Mouse (Mus musculus): ENCODE data around the gene Iqgap3. TPM values are rescaled to one million over a fixed set of nuclear protein-coding genes. Genes with fewer than 3 reads are reported as not detected.

Gene Iqgap3
- polyA plus RNA-seq, 1 experiment from 2014 or later: 31.2 TPM

DNA sequence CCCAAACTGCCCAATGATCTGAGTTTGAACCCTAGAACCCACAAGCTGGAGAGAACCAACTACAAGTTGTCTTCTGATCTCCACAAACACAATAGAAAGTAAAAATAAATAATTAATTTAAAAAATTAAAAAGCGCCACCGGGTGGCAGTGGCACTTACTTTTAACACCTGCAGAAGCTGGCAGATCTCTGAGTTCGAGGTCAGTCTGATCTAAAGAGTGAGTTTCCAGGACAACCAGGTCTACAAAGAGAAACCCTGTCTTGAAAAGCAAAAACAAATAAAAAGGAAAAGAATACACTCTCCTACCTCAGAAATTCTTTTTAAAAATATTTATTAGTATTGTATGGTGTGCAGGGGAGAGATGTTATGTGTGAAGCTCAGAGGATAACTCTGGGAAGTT lies 56.0 kb downstream of the Iqgap3 start:
- Histone ChIP-seq H3K27ac (ENCODE audit: low read depth) (peak overlapping the region; percentile 99), H3K9ac (peak overlapping the region; percentile 72), H3K4me2 (peak overlapping the region; percentile 97), H3K4me1 (ENCODE audit: insufficient read depth) (peaks cover 24% of the 10 kb centered on the region), H3K4me3 (ENCODE audit: low read depth, low read length) (peak overlapping the region; percentile 59), H3K27me3 (ENCODE audit: insufficient read depth, low read length) (no peaks in the 10 kb centered on the region), H3K9me3 (ENCODE audit: low read depth, low read length) (no peaks in the 10 kb centered on the region), H3K36me3 (ENCODE audit: insufficient read depth) (no peaks in the 10 kb centered on the region)
- WGBS: 4% methylated on average over 3 of the region's 3 CpGs
- TF ChIP-seq CTCF (IDR thresholded peaks at IDR 0.05; ENCODE audit: low read depth): no peak
- ATAC-seq (ENCODE audit: insufficient read depth) (no peak), DNase-seq (peak; percentile 54)

DNA sequence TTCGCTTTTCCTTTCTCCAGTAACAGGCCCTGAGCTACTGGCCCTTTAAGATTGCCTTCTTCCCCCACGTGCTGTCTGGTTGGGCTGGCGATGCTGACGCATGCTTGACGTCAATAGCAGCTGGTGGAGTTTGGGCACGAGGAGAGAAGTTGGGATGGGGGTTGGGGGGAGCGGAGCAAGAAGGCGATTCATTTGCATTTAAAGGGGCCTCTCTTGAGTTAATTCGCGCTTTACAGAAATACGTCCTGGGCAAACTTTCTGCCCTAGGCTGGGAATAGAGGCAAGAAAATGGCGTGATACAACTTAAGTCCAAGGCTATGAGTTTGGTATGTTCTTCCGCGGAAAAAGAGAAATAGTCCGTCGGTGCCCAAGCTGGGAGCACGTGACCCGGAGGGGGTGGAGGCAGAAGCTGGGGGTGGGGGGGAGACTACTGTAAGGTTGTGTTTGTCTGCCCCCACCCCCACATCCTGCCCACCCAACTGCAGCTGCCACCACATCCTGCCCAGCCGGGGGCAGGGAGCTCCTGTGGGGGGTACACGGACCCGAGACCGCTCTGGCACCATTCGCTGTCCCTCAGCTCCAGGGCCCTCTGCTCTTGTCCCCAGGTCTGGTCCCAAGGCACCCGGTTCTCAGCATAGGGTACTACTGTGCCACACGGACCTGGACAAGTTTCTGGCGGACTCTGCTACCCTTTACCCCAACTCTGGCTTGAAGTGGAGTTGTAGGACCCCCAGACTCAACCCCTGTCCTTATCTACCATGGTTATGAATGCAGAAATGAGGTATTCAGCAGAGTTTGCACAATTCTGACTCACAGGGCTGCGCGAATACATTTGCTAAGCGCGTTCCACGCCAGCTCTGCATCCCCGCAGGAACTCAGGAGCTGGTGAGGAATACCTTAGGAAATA lies 56.8 kb downstream of the Iqgap3 start:
- peak overlapping the region; percentile 99 for H3K27ac ChIP-seq (ENCODE audit: low read depth)
- H3K36me3 ChIP-seq (ENCODE audit: insufficient read depth): no peaks in the 10 kb centered on the region
- no peaks in the 10 kb centered on the region for H3K27me3 ChIP-seq (ENCODE audit: insufficient read depth, low read length)
- H3K9me3 ChIP-seq (ENCODE audit: low read depth, low read length): no peaks in the 10 kb centered on the region
- H3K9ac ChIP-seq: peak overlapping the region; percentile 72
- peak overlapping the region; percentile 59 for H3K4me3 ChIP-seq (ENCODE audit: low read depth, low read length)
- TF ChIP-seq CTCF (IDR thresholded peaks at IDR 0.05; ENCODE audit: low read depth): no peak
- peaks cover 24% of the 10 kb centered on the region for H3K4me1 ChIP-seq (ENCODE audit: insufficient read depth)
- ATAC-seq (ENCODE audit: insufficient read depth) (peak; percentile 71), DNase-seq (peak; percentile 97)
- under 1% methylated on average over 32 of the region's 32 CpGs for WGBS
- peak overlapping the region; percentile 97 for H3K4me2 ChIP-seq

DNA sequence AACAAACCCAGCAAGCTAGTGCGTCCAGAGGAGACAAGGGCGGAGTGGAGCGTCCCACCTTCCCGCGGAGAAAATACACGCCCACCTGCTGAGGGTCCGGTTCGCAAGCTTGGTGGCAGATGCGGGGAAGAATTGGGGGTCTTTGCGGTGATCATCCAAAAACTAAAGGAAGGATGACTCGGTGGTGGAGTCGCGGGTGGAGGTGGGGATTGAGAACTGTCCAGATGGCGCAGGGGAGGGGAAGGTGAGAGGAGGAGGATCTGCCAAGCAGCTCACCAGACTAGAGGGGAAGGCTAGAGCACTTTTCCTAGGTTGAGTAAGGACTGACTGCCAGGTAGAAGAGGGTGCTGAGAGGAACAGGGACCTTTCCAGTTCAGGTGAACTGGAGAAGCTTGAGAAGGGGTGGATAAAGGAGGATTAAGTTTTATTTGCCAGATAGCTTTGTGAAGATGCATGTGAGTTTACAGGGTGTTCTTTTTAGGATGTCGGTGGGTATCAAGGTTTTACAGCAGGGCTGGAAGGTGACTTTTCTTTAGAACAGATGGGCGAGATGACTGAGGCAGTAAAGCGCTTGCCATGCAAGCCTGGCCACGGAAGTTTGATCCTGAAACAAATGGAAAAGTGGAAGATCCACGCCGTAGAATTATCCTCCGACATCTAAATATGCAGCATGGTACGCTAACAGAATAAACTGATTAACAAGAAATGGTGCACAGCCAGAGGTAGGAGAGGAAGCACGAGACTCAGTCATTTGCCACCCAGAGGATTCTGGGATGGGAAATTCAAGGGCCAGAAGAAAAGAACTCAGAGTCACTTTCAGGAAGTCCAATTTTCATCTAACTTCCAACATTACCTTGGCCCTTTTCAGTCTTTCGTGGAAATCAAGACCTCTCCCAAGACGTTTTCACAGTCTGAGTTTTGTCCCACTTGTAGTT lies 57.7 kb downstream of the Iqgap3 start:
- H3K9me3 ChIP-seq (ENCODE audit: low read depth, low read length): no peaks in the 10 kb centered on the region
- H3K27ac ChIP-seq (ENCODE audit: low read depth): peak overlapping the region; percentile 99
- DNase-seq (no peak), ATAC-seq (ENCODE audit: insufficient read depth) (no peak)
- peaks cover 32% of the 10 kb centered on the region for H3K4me1 ChIP-seq (ENCODE audit: insufficient read depth)
- WGBS: 15% methylated on average over 25 of the region's 25 CpGs
- TF ChIP-seq CTCF (IDR thresholded peaks at IDR 0.05; ENCODE audit: low read depth): no peak
- no peaks in the 10 kb centered on the region for H3K36me3 ChIP-seq (ENCODE audit: insufficient read depth)
- H3K9ac ChIP-seq: peak overlapping the region; percentile 72
- H3K4me3 ChIP-seq (ENCODE audit: low read depth, low read length): peak overlapping the region; percentile 59
- H3K4me2 ChIP-seq: peak overlapping the region; percentile 97
- no peaks in the 10 kb centered on the region for H3K27me3 ChIP-seq (ENCODE audit: insufficient read depth, low read length)

DNA sequence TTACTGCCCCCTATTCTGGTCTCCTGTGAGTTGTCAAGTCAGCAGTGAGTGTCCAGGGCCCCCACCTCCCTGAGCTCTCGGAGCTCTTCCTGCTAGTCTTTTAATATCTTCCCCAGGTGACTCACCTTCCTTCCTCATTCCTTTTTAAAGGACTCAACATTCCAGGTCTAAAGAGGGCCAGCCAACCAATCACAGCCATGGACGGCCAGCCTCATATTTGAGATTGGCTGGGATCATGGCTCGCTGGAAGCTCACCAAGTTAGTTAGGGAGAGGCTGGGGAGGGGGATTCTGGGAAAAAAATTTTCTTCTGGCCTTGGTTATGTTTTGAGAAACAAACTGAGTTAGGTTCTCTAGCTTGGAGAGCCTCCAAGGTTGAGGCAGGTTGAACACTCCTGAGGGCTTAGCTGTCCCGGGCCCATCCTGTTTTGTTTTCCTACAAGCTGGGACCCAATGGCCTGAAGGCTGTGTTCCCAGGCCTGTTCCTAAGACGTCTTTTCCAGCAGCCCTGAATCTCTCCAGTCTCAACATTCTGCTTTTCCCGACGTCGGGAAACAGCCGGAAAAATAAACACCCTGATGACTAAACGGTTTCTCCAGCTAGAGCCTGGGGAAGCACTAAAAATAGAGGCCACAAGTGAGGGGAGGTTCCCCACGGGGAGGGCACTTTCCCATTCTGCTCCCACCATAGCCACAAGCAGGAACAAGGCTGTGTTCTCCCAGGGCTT lies 58.6 kb downstream of the Iqgap3 start:
- H3K4me1 ChIP-seq (ENCODE audit: insufficient read depth): peaks cover 40% of the 10 kb centered on the region
- no peak for TF ChIP-seq CTCF (IDR thresholded peaks at IDR 0.05; ENCODE audit: low read depth)
- H3K4me2 ChIP-seq: peak overlapping the region; percentile 97
- 11% methylated on average over 11 of the region's 11 CpGs for WGBS
- ATAC-seq (ENCODE audit: insufficient read depth) (no peak), DNase-seq (peak; percentile 84)
- H3K27ac ChIP-seq (ENCODE audit: low read depth): peak overlapping the region; percentile 99
- no peak overlapping the region; the same call in 1 of the 2 replicates for H3K9ac ChIP-seq
- H3K36me3 ChIP-seq (ENCODE audit: insufficient read depth): no peaks in the 10 kb centered on the region
- H3K9me3 ChIP-seq (ENCODE audit: low read depth, low read length): no peaks in the 10 kb centered on the region
- H3K4me3 ChIP-seq (ENCODE audit: low read depth, low read length): peak overlapping the region; percentile 59
- no peaks in the 10 kb centered on the region for H3K27me3 ChIP-seq (ENCODE audit: insufficient read depth, low read length)

DNA sequence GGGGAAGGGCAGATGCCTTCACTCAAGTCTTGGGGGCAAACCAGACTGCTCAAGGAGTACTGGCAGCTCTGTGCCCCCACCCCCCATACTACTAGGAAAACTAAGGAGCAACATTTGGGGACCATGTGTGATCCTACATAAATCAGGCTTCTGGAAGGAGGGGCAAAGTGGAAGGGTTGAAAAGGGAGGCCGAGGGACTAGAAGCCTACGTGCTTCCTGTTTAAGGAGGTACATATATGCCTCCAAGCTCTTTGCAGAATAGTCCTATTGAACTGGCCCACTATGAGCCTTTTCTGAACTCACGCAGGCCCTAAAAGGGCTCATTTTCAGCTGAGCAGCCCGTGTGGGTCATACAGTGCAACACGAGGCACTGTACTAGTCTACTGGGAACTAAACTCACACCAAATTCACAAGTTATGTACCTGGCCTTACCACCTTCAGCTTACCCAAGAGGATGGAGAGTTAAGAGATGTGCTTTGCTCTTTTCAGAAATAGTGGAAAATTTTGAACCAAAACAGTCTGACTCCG lies 59.2 kb downstream of the Iqgap3 start:
- no peak for TF ChIP-seq CTCF (IDR thresholded peaks at IDR 0.05; ENCODE audit: low read depth)
- Histone ChIP-seq H3K4me1 (ENCODE audit: insufficient read depth) (peaks cover 45% of the 10 kb centered on the region), H3K4me2 (peak overlapping the region; percentile 97), H3K9ac (no peak overlapping the region; the same call in 1 of the 2 replicates), H3K4me3 (ENCODE audit: low read depth, low read length) (0 out of 2 replicates have a peak overlapping the region, but pooled peaks have one; percentile 89), H3K9me3 (ENCODE audit: low read depth, low read length) (no peaks in the 10 kb centered on the region), H3K27ac (ENCODE audit: low read depth) (peak overlapping the region; percentile 99), H3K36me3 (ENCODE audit: insufficient read depth) (no peaks in the 10 kb centered on the region), H3K27me3 (ENCODE audit: insufficient read depth, low read length) (no peaks in the 10 kb centered on the region)
- WGBS: 32% methylated on average over 6 of the region's 6 CpGs
- ATAC-seq (ENCODE audit: insufficient read depth) (no peak), DNase-seq (peak; percentile 9)

DNA sequence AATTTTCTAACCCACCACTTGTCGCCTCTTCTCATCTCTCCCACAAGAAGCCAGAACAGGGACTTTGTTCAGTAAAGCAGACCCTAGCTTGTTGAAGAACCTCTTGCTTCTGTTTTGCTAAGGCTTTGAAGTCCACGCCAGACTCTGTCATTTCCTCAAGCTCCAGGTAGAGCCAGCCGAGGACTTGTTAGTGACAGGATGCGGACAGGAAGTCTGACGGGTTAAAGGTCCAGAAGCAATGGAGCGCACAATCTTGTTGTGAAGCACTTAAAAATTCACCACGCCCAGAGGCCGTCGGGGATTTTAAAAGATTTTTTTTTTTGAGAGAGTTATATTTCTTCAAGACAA lies 59.6 kb downstream of the Iqgap3 start:
- Histone ChIP-seq H3K27me3 (ENCODE audit: insufficient read depth, low read length) (no peaks in the 10 kb centered on the region), H3K4me2 (peak overlapping the region; percentile 97), H3K9ac (peak overlapping the region; percentile 45; the same call in 1 of the 2 replicates), H3K36me3 (ENCODE audit: insufficient read depth) (no peaks in the 10 kb centered on the region), H3K9me3 (ENCODE audit: low read depth, low read length) (no peaks in the 10 kb centered on the region), H3K4me3 (ENCODE audit: low read depth, low read length) (peak overlapping the region; percentile 89), H3K4me1 (ENCODE audit: insufficient read depth) (peaks cover 45% of the 10 kb centered on the region), H3K27ac (ENCODE audit: low read depth) (peak overlapping the region; percentile 99)
- ATAC-seq (ENCODE audit: insufficient read depth) (no peak), DNase-seq (peak; percentile 69)
- WGBS: 6% methylated on average over 9 of the region's 9 CpGs
- no peak for TF ChIP-seq CTCF (IDR thresholded peaks at IDR 0.05; ENCODE audit: low read depth)

Measured in lung, embryonic 14.5 days (tissue).